Mouse (Mus musculus): Measurements from ENCODE around the gene Ppat. TPM values are rescaled to one million over a fixed set of nuclear protein-coding genes. Genes with fewer than 3 reads are reported as not detected.

Ppat gene
- polyA plus RNA-seq, 1 experiment from 2014 or later: 29.3 TPM

DNA sequence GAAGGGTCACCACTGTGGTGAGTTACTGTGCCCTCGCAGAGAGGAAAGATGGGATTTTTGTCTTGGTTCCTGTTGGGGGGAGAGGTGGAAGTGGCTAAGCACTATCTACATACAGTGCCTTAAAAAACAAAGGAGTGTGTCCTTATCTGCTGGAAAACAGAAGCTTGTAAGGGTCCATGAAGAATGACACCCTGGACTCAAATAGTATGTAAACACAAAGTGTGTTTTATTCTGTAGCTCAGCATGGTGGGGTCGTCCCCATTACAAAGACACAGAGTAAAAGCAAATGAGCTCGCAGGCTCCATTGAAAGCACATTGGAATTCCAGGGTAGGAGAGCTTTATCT is 45.3 kb downstream of the Ppat start:
- H3K27ac ChIP-seq (ENCODE audit: low read length): peak overlapping the region; percentile 90
- no peak for ATAC-seq (replicated peaks; ENCODE audit: extremely low read depth, insufficient read depth, low FRiP score)
- H3K9me3 ChIP-seq (replicated peaks; ENCODE audit: control insufficient read depth, low read length): no peaks in the 10 kb centered on the region
- peak overlapping the region; percentile 89 for H3K4me2 ChIP-seq (ENCODE audit: low read depth, low read length)
- H3K36me3 ChIP-seq (ENCODE audit: control insufficient read depth, insufficient read depth): 0 out of 2 replicates have a peak, but pooled peaks cover 2% of the 10 kb centered on the region
- peaks cover 8% of the 10 kb centered on the region for H3K4me1 ChIP-seq (ENCODE audit: control insufficient read depth, insufficient read depth, low read length)
- peak overlapping the region; percentile 88 for H3K4me3 ChIP-seq (ENCODE audit: low read length)
- WGBS: 32% methylated on average over 3 of the region's 3 CpGs
- H3K9ac ChIP-seq (ENCODE audit: low read length): peak overlapping the region; percentile 87
- no peaks in the 10 kb centered on the region for H3K27me3 ChIP-seq (ENCODE audit: control insufficient read depth, insufficient read depth, low read length)

DNA sequence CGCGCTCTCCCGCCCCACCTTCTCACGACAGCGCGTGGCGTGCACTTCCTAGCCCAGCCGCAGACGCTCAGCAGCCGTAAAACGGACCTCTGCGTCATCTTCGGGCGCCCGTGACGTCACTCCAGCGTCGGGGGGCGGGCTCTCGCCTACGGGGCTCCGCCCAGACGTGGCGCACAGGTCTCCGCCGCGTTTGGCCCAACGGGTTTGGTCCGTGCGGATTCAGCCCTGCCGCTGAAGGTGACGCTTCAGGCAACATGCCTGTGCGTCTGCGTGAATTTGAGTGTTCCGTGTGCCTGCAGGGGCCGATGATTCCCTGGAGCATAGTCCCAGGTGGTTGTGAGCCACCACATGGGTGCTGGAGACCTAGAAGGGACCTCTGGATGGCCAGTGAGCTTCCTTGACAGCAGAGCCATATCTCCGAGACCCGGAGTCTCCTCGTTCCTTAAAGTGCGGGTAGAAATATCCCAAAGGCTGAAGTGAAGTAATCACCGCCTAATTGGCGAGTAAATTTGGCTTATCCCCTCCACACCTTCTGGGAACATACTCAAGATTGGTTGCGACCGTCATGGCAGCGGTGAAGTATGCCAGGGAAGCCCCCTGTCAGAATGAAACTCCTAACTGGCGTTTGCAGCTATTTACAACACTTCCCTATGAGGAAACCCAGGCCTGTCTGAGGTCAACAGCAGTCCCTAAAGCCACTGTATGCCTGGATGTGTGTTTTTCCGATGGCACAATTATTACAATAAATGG is 45.8 kb downstream of the Ppat start, which contains the start of gene Aasdh:
TSS of gene Aasdh (minus strand) at position 110 of the 750 bp plus-strand sequence.
- Histone ChIP-seq H3K4me2 (ENCODE audit: low read depth, low read length) (peak within 1 kb of the TSS; percentile 89), H3K4me1 (ENCODE audit: control insufficient read depth, insufficient read depth, low read length) (peaks cover 8% of the 10 kb centered on the region), H3K36me3 (ENCODE audit: control insufficient read depth, insufficient read depth) (0 out of 2 replicates have a peak, but pooled peaks cover 2% of the 10 kb centered on the region), H3K9me3 (replicated peaks; ENCODE audit: control insufficient read depth, low read length) (no peaks in the 10 kb centered on the region), H3K27ac (ENCODE audit: low read length) (peak within 1 kb of the TSS; percentile 90), H3K27me3 (ENCODE audit: control insufficient read depth, insufficient read depth, low read length) (no peaks in the 10 kb centered on the region), H3K9ac (ENCODE audit: low read length) (peak within 1 kb of the TSS; percentile 87), H3K4me3 (ENCODE audit: low read length) (peak within 1 kb of the TSS; percentile 88)
- peak; percentile 97 for ATAC-seq (replicated peaks; ENCODE audit: extremely low read depth, insufficient read depth, low FRiP score)
- WGBS: under 1% methylated on average over 47 of the region's 47 CpGs

- Histone ChIP-seq H3K4me2 (ENCODE audit: low read depth, low read length) (peak overlapping the region; percentile 89), H3K4me1 (ENCODE audit: control insufficient read depth, insufficient read depth, low read length) (peaks cover 8% of the 10 kb centered on the region), H3K9ac (ENCODE audit: low read length) (peak overlapping the region; percentile 87), H3K27ac (ENCODE audit: low read length) (peak overlapping the region; percentile 90), H3K27me3 (ENCODE audit: control insufficient read depth, insufficient read depth, low read length) (no peaks in the 10 kb centered on the region), H3K9me3 (replicated peaks; ENCODE audit: control insufficient read depth, low read length) (no peaks in the 10 kb centered on the region), H3K36me3 (ENCODE audit: control insufficient read depth, insufficient read depth) (0 out of 2 replicates have a peak, but pooled peaks cover 2% of the 10 kb centered on the region), H3K4me3 (ENCODE audit: low read length) (peak overlapping the region; percentile 88)
- WGBS: 2% methylated on average over 19 of the region's 19 CpGs
- ATAC-seq (replicated peaks; ENCODE audit: extremely low read depth, insufficient read depth, low FRiP score): no peak; the same call in 1 of the 2 replicates
These were observed 46.5 kb downstream of the Ppat start for GRCm38 (mm10) chr5:76904713-76905404.

GRCm38 (mm10) chr5:76902131-76902530 is 49.2 kb downstream of the Ppat start:
- 30% methylated on average over 4 of the region's 4 CpGs for WGBS
- no peak overlapping the region for H3K9ac ChIP-seq (ENCODE audit: low read length)

DNA sequence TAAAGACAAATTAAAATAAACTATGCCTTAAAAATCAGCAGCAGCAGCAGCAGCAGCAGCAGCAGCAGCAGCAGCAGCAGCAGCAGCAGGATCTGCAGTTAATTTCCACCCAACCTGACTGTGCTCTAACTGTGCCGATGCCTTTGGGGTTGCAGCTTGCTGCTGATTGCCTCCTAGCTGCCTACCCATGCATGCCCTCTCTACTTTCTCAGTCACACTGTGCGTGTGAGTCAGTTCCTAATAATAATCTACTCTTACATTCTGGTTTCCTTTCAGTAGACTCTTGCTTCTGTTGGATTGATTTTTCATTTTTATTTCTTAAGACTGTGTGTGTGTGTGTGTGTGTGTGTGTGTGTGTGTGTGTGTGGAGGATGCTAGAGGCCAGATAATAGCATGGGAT is 58.3 kb downstream of the Ppat start:
- Histone ChIP-seq H3K9me3 (replicated peaks; ENCODE audit: control insufficient read depth, low read length) (no peaks in the 10 kb centered on the region), H3K4me2 (ENCODE audit: low read depth, low read length) (no peak overlapping the region), H3K27ac (ENCODE audit: low read length) (no peak overlapping the region), H3K4me3 (ENCODE audit: low read length) (no peak overlapping the region), H3K36me3 (ENCODE audit: control insufficient read depth, insufficient read depth) (peaks cover 22% of the 10 kb centered on the region), H3K9ac (ENCODE audit: low read length) (no peak overlapping the region), H3K4me1 (ENCODE audit: control insufficient read depth, insufficient read depth, low read length) (no peaks in the 10 kb centered on the region), H3K27me3 (ENCODE audit: control insufficient read depth, insufficient read depth, low read length) (no peaks in the 10 kb centered on the region)
- ATAC-seq (replicated peaks; ENCODE audit: extremely low read depth, insufficient read depth, low FRiP score): no peak
- 63% methylated on average over 2 of the region's 2 CpGs for WGBS

More at GRCm38 (mm10) chr5:76902131-76902530, 49.2 kb downstream of the Ppat start:
- peaks cover 8% of the 10 kb centered on the region for H3K4me1 ChIP-seq (ENCODE audit: control insufficient read depth, insufficient read depth, low read length)
- no peak overlapping the region for H3K27ac ChIP-seq (ENCODE audit: low read length)
- H3K9me3 ChIP-seq (replicated peaks; ENCODE audit: control insufficient read depth, low read length): no peaks in the 10 kb centered on the region
- H3K27me3 ChIP-seq (ENCODE audit: control insufficient read depth, insufficient read depth, low read length): no peaks in the 10 kb centered on the region
- H3K36me3 ChIP-seq (ENCODE audit: control insufficient read depth, insufficient read depth): peaks cover 2% of the 10 kb centered on the region; the same call in 1 of the 2 replicates
- no peak overlapping the region for H3K4me3 ChIP-seq (ENCODE audit: low read length)
- ATAC-seq (replicated peaks; ENCODE audit: extremely low read depth, insufficient read depth, low FRiP score): no peak
- H3K4me2 ChIP-seq (ENCODE audit: low read depth, low read length): no peak overlapping the region

DNA sequence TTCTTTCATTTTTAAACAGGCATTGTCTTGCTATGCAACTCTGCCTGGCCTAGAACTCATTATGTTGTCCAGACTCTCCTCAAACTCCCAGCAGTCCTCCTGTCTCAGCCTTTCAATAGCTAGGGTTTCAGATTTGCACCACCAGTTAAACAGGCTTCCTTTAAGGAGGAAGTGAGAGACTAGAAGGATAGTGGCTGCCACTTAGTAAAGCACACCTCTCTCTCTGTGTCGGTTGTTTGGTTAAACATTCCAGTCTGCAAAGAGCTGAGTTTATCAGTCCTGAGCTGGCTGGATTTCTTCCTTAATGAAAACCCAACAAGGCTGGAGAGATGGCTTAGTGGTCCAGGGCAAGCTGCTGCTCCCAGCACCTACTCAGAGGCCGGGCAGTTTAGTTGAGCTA is 58.8 kb downstream of the Ppat start:
- Histone ChIP-seq H3K27me3 (ENCODE audit: control insufficient read depth, insufficient read depth, low read length) (no peaks in the 10 kb centered on the region), H3K27ac (ENCODE audit: low read length) (no peak overlapping the region), H3K4me2 (ENCODE audit: low read depth, low read length) (no peak overlapping the region), H3K36me3 (ENCODE audit: control insufficient read depth, insufficient read depth) (peaks cover 24% of the 10 kb centered on the region), H3K4me1 (ENCODE audit: control insufficient read depth, insufficient read depth, low read length) (no peaks in the 10 kb centered on the region), H3K9ac (ENCODE audit: low read length) (no peak overlapping the region), H3K9me3 (replicated peaks; ENCODE audit: control insufficient read depth, low read length) (no peaks in the 10 kb centered on the region), H3K4me3 (ENCODE audit: low read length) (no peak overlapping the region)
- WGBS: 51% methylated on average over 2 of the region's 2 CpGs
- ATAC-seq (replicated peaks; ENCODE audit: extremely low read depth, insufficient read depth, low FRiP score): no peak

DNA sequence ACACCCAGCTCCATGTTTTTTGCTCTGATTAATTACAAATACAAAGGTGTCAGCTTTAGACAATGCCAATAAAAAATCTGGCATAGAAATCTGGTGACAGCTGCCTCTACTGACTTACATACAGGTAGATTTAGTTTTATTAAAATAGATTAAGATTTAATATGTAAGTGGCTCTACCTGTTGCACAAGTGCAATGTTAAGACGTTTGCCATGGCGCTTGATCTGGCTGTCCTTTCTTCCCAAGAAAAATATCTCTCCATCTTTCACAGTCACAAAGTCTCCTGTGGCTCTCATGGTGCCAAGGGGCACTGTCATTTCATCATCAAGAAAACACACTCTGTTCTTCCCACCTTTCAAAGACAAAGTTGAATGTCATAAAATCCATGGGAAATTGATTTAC is 64.4 kb downstream of the Ppat start:
- 97% methylated on average over 2 of the region's 2 CpGs for WGBS
- Histone ChIP-seq H3K9ac (ENCODE audit: low read length) (no peak overlapping the region), H3K4me3 (ENCODE audit: low read length) (no peak overlapping the region), H3K4me2 (ENCODE audit: low read depth, low read length) (no peak overlapping the region), H3K27me3 (ENCODE audit: control insufficient read depth, insufficient read depth, low read length) (no peaks in the 10 kb centered on the region), H3K27ac (ENCODE audit: low read length) (no peak overlapping the region), H3K36me3 (ENCODE audit: control insufficient read depth, insufficient read depth) (peaks cover 32% of the 10 kb centered on the region), H3K9me3 (replicated peaks; ENCODE audit: control insufficient read depth, low read length) (no peaks in the 10 kb centered on the region), H3K4me1 (ENCODE audit: control insufficient read depth, insufficient read depth, low read length) (no peaks in the 10 kb centered on the region)
- ATAC-seq (replicated peaks; ENCODE audit: extremely low read depth, insufficient read depth, low FRiP score): no peak

DNA sequence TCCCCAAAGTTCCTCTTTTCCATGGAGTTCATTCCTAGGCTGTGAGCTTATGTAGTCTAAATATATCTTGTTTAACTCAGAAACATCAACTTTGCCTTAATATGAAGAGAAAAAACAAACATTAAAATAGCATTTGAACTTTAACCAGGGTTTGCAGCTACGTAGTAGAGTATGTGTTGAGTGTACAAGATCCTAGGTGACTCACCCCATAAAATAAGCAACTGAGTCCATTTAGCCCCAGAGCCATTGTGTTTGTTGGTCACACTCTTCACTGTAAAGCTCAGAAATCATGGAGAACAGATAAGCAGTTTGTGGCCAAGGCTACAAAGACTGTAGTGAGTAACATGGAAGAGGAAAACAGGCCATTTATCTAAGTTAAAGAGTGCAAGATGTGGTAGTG is 67.3 kb downstream of the Ppat start:
- 88% methylated on average over 1 of the region's 1 CpGs for WGBS
- no peaks in the 10 kb centered on the region for H3K9me3 ChIP-seq (replicated peaks; ENCODE audit: control insufficient read depth, low read length)
- H3K4me3 ChIP-seq (ENCODE audit: low read length): no peak overlapping the region
- no peak overlapping the region for H3K9ac ChIP-seq (ENCODE audit: low read length)
- ATAC-seq (replicated peaks; ENCODE audit: extremely low read depth, insufficient read depth, low FRiP score): no peak
- peaks cover 25% of the 10 kb centered on the region for H3K36me3 ChIP-seq (ENCODE audit: control insufficient read depth, insufficient read depth)
- no peak overlapping the region for H3K27ac ChIP-seq (ENCODE audit: low read length)
- H3K4me1 ChIP-seq (ENCODE audit: control insufficient read depth, insufficient read depth, low read length): no peaks in the 10 kb centered on the region
- H3K27me3 ChIP-seq (ENCODE audit: control insufficient read depth, insufficient read depth, low read length): no peaks in the 10 kb centered on the region
- no peak overlapping the region for H3K4me2 ChIP-seq (ENCODE audit: low read depth, low read length)
